Mouse (Mus musculus) kidney, adult 2 months (tissue): Measurements from ENCODE around the gene Klk10. TPM values are rescaled to one million over a fixed set of nuclear protein-coding genes. Genes with fewer than 3 reads are reported as not detected.

Source experiments
- DNase-seq: peaks from one replicate; pipeline ENCODE4 v3.0.0; 2021
- H3K27ac ChIP-seq: fragments of 200-500 bp; 2 replicates; pipeline ENCODE4 v1.5.1; 2012; ENCODE audit warnings: low read depth, low read length, control low read depth, inconsistent platforms; ENCODE audit not compliant: insufficient read depth
- H3K27me3 ChIP-seq: fragments of 200-500 bp; replicated peaks from 2 replicates; pipeline ENCODE4 v1.6.1; 2012; ENCODE audit warnings: mild to moderate bottlenecking, moderate library complexity, low read length, inconsistent platforms; ENCODE audit not compliant: control insufficient read depth, insufficient read depth
- H3K36me3 ChIP-seq: fragments of 200-500 bp; 2 replicates; pipeline ENCODE4 v1.6.1; 2012; ENCODE audit warnings: mild to moderate bottlenecking, moderate library complexity, low read length, inconsistent platforms; ENCODE audit not compliant: control insufficient read depth, insufficient read depth
- H3K4me1 ChIP-seq: fragments of 200-500 bp; 2 replicates; pipeline ENCODE4 v1.6.1; 2011; ENCODE audit warnings: low read length; ENCODE audit not compliant: control insufficient read depth, insufficient read depth
- H3K4me3 ChIP-seq: fragments of 200-500 bp; 2 replicates; pipeline ENCODE4 v1.5.1; 2011; ENCODE audit warnings: mild to moderate bottlenecking, low read depth, low read length, control low read depth; ENCODE audit not compliant: insufficient read depth
- CTCF ChIP-seq: fragments of 200-500 bp; conservative IDR thresholded peaks from 2 replicates; pipeline ENCODE4 v1.5.1; 2011; ENCODE audit warnings: low read depth, mild to moderate bottlenecking, control low read depth, low read length, moderate library complexity, mixed read lengths; ENCODE audit not compliant: insufficient read depth, insufficient read length
- POLR2A ChIP-seq: fragments of 200-500 bp; IDR thresholded peaks from one replicate; pipeline ENCODE4 v1.6.1; 2011; ENCODE audit warnings: low read depth, low read length, control low read depth
- WGBS: fragments of 180-500 bp; shearing (Covaris S2); methylation state at CpG from one replicate; pipeline ENCODE4 v1.1.7; 2018; 5-methylcytosine and 5-hydroxymethylcytosine counted together
- polyA plus RNA-seq: library from polyadenylated mRNA; depleted of rRNA; stranded (reverse); fragments of >200 nt; gene quantifications from 2 replicates; pipeline ENCODE4 v1.2.3, GENCODE M21; 2012; rRNA removed

The Klk10 gene
- polyA plus RNA-seq, 1 experiment = 0.52 TPM

- no peaks in the 10 kb centered on the region for H3K4me1 ChIP-seq
- TF ChIP-seq POLR2A = no peak
- no peak for TF ChIP-seq CTCF
- WGBS = 80% methylated on average over 7 of the region's 7 CpGs
- no peak for DNase-seq
- H3K36me3 ChIP-seq = no peaks in the 10 kb centered on the region
- H3K27ac ChIP-seq = no peak overlapping the region
- H3K4me3 ChIP-seq = no peak overlapping the region
- H3K27me3 ChIP-seq = no peaks in the 10 kb centered on the region
These were observed 40.7 kb downstream of the Klk10 start for GRCm38 (mm10) chr7:43821581-43821980.

GRCm38 (mm10) chr7:43824199-43824598 is 43.4 kb downstream of the Klk10 start, which contains the start of gene Klk6:
TSS of gene Klk6 (plus strand) at chr7:43824499.
- Histone ChIP-seq H3K4me1 (no peaks in the 10 kb centered on the region), H3K4me3 (no peak within 1 kb of the TSS), H3K36me3 (no peaks in the 10 kb centered on the region), H3K27me3 (no peaks in the 10 kb centered on the region), H3K27ac (no peak within 1 kb of the TSS)
- WGBS = 86% methylated on average over 10 of the region's 10 CpGs
- DNase-seq = no peak
- no peak for TF ChIP-seq POLR2A
- no peak for TF ChIP-seq CTCF

- 89% methylated on average over 5 of the region's 5 CpGs for WGBS
These were observed 45.2 kb downstream of the Klk10 start for GRCm38 (mm10) chr7:43826056-43826455.

GRCm38 (mm10) chr7:43827706-43828105 is 46.9 kb downstream of the Klk10 start:
- DNase-seq = no peak
- Histone ChIP-seq H3K4me3 (no peak overlapping the region), H3K27ac (no peak overlapping the region), H3K36me3 (no peaks in the 10 kb centered on the region), H3K27me3 (no peaks in the 10 kb centered on the region), H3K4me1 (no peaks in the 10 kb centered on the region)
- 83% methylated on average over 4 of the region's 4 CpGs for WGBS
- TF ChIP-seq CTCF = no peak
- no peak for TF ChIP-seq POLR2A

More at GRCm38 (mm10) chr7:43826056-43826455, 45.2 kb downstream of the Klk10 start:
- H3K27me3 ChIP-seq = no peaks in the 10 kb centered on the region
- no peak overlapping the region for H3K4me3 ChIP-seq
- H3K4me1 ChIP-seq = no peaks in the 10 kb centered on the region
- no peak overlapping the region for H3K27ac ChIP-seq
- no peak for DNase-seq
- no peaks in the 10 kb centered on the region for H3K36me3 ChIP-seq
- TF ChIP-seq CTCF (no peak), POLR2A (no peak)

- Histone ChIP-seq H3K4me3 (no peak overlapping the region), H3K27ac (no peak overlapping the region), H3K4me1 (no peaks in the 10 kb centered on the region), H3K27me3 (no peaks in the 10 kb centered on the region), H3K36me3 (no peaks in the 10 kb centered on the region)
- WGBS = 90% methylated on average over 8 of the region's 8 CpGs
- DNase-seq = no peak
- TF ChIP-seq CTCF (no peak), POLR2A (no peak)
These were observed 48.2 kb downstream of the Klk10 start for GRCm38 (mm10) chr7:43829006-43829405.

Other genes starting within 250 kb of the Klk10 start
- 2.4 and 3.9 TPM in 2 replicates for gene Cd33, start 236.6 kb upstream of the Klk10 start, polyA plus RNA-seq
- gene Zfp658, start 218.8 kb upstream of the Klk10 start, polyA plus RNA-seq = 0.91 and 1.1 TPM in 2 replicates
- 2.1 and 2.6 TPM in 2 replicates for gene Zfp719, start 201.4 kb upstream of the Klk10 start, polyA plus RNA-seq
- not detected in 2 replicates for gene Zfp819, start 173.9 kb upstream of the Klk10 start, polyA plus RNA-seq
- gene Ceacam18, start 146.3 kb upstream of the Klk10 start, polyA plus RNA-seq = not detected in 2 replicates
- 2.8 and 3.8 TPM in 2 replicates for gene Siglece, start 120.9 kb upstream of the Klk10 start, polyA plus RNA-seq
- gene Ctu1, start 109.0 kb upstream of the Klk10 start, polyA plus RNA-seq = 6.1 and 7.0 TPM in 2 replicates
- gene Klk14, start 90.6 kb upstream of the Klk10 start, polyA plus RNA-seq = 0.11 TPM in 1 of 2 replicates, not detected in the other
- 0.04 TPM in 1 of 2 replicates, not detected in the other for gene Klk13, start 68.5 kb upstream of the Klk10 start, polyA plus RNA-seq
- gene Klk12, start 12.1 kb upstream of the Klk10 start, polyA plus RNA-seq = not detected in 2 replicates
- gene Klk11, start 6.4 kb upstream of the Klk10 start, polyA plus RNA-seq = 0.18 TPM in 1 of 2 replicates, not detected in the other
- gene Klk9, start 10.9 kb downstream of the Klk10 start, polyA plus RNA-seq = not detected in 2 replicates
- gene Klk8, start 16.5 kb downstream of the Klk10 start, polyA plus RNA-seq = 4.2 and 5.9 TPM in 2 replicates
- not detected in 2 replicates for gene Klk7, start 30.3 kb downstream of the Klk10 start, polyA plus RNA-seq
- not detected in 2 replicates for gene Klk6, start 43.5 kb downstream of the Klk10 start, polyA plus RNA-seq
- not detected in 2 replicates for gene Klk5, start 60.9 kb downstream of the Klk10 start, polyA plus RNA-seq
- gene Klk4, start 100.1 kb downstream of the Klk10 start, polyA plus RNA-seq = not detected in 2 replicates
- gene Klk15, start 152.7 kb downstream of the Klk10 start, polyA plus RNA-seq = 0.09 and 0.19 TPM in 2 replicates
- 1.0 and 1.1 TPM in 2 replicates for gene Klk1b8, start 169.6 kb downstream of the Klk10 start, polyA plus RNA-seq
- 0.11 and 0.52 TPM in 2 replicates for gene Klk1b1, start 185.7 kb downstream of the Klk10 start, polyA plus RNA-seq
- 1.6 and 1.7 TPM in 2 replicates for gene Klk1b9, start 195.0 kb downstream of the Klk10 start, polyA plus RNA-seq
- 0.52 and 0.99 TPM in 2 replicates for gene Klk1b11, start 214.8 kb downstream of the Klk10 start, polyA plus RNA-seq
- not detected in 2 replicates for gene Klk1b26, start 231.1 kb downstream of the Klk10 start, polyA plus RNA-seq